ENCODE assay signal across 9 mouse cellular contexts in genomic region chr9:56502543-56502971, GRCm38 (mm10).
A peak's percentile ranks its signal among the peaks of the same experiment; 100 is the strongest.
DNase-seq lines count a peak whose midpoint lies in the region; ATAC-seq and TF ChIP-seq lines count a peak whose summit lies in the region.
"Had no signal": no experiment of that assay in that cellular context is flagged by ENCODE, and none has a peak within 500 bp of the region (broad histone marks: within the 10 kb centered on the region; RNA-seq: fewer than 3 reads in every experiment).

No protein-coding gene starts in this region.

- H3K9ac ChIP-seq in forebrain, embryonic 13.5 days, result no peak overlapping the region
- no peak overlapping the region for H3K9ac ChIP-seq in forebrain, embryonic 12.5 days
- 0 out of 2 replicates have a peak overlapping the region, but pooled peaks have one; percentile 24 for H3K9ac ChIP-seq in heart, adult 2 months (ENCODE audit: low read depth, low read length)

- no peak for TF ChIP-seq EP300 in heart, adult 2 months (IDR thresholded peaks at IDR 0.05; ENCODE audit: insufficient read depth, low read depth, low read length)

- H3K36me3 ChIP-seq in forebrain, embryonic 13.5 days (ENCODE audit: poor library complexity, severe bottlenecking), result no peaks in the 10 kb centered on the region
- no peaks in the 10 kb centered on the region for H3K36me3 ChIP-seq in forebrain, embryonic 12.5 days (replicated peaks)
- H3K36me3 ChIP-seq in heart, adult 2 months (ENCODE audit: control insufficient read depth, insufficient read depth, low read length), result peaks cover 16% of the 10 kb centered on the region

- H3K79me2 ChIP-seq in heart, adult 2 months (replicated peaks; ENCODE audit: control insufficient read depth, insufficient read depth, low read length), result no peaks in the 10 kb centered on the region

- no peaks in the 10 kb centered on the region for H3K9me3 ChIP-seq in forebrain, embryonic 13.5 days (replicated peaks)
- no peaks in the 10 kb centered on the region for H3K9me3 ChIP-seq in forebrain, embryonic 12.5 days

- no peak for ATAC-seq in forebrain, embryonic 13.5 days
- no peak for ATAC-seq in forebrain, embryonic 12.5 days (ENCODE audit: low FRiP score)

- intact Hi-C loops in heart, adult 2 months (cut with DNase I), result no loop called here

- no peaks in the 10 kb centered on the region for H3K27me3 ChIP-seq in forebrain, embryonic 13.5 days
- H3K27me3 ChIP-seq in forebrain, embryonic 12.5 days, result peaks cover 4% of the 10 kb centered on the region; the same call in 1 of the 2 replicates
- no peaks in the 10 kb centered on the region for H3K27me3 ChIP-seq in heart, adult 2 months (ENCODE audit: control insufficient read depth, insufficient read depth, low read length)

- peaks cover 35% of the 10 kb centered on the region for H3K4me1 ChIP-seq in forebrain, embryonic 13.5 days
- peaks cover 48% of the 10 kb centered on the region for H3K4me1 ChIP-seq in forebrain, embryonic 12.5 days
- peaks cover 36% of the 10 kb centered on the region for H3K4me1 ChIP-seq in heart, adult 2 months (ENCODE audit: control insufficient read depth, insufficient read depth, low read length)

- peak; percentile 54; the same call in 1 of the 2 replicates for TF ChIP-seq POLR2A in heart, adult 2 months (IDR thresholded peaks at IDR 0.05; ENCODE audit: insufficient read depth, low read depth, low read length)

- 42% methylated on average over 8 of the region's 8 CpGs for WGBS in forebrain, embryonic 13.5 days
- 49% methylated on average over 8 of the region's 8 CpGs for WGBS in forebrain, embryonic 12.5 days
- 13% methylated on average over 8 of the region's 8 CpGs for WGBS in heart, adult 2 months

- H3K4me2 ChIP-seq in forebrain, embryonic 13.5 days, result peak overlapping the region; percentile 4; the same call in 1 of the 2 replicates
- no peak overlapping the region for H3K4me2 ChIP-seq in forebrain, embryonic 12.5 days

- DNase-seq in adipocyte (ENCODE audit: low spot score), result peak; percentile 30
- DNase-seq in heart, adult 2 months, result peak; percentile 55
- peak; percentile 39 for DNase-seq in kidney, postnatal 14 days
- DNase-seq in right cerebral cortex, postnatal 14 days, result no peak
- DNase-seq in ovary, postnatal 14 days (ENCODE audit: low spot score), result no peak
- DNase-seq in spleen, postnatal 14 days (ENCODE audit: low spot score in 2 of 2), result no peak

- TF ChIP-seq CTCF in heart, adult 2 months (IDR thresholded peaks at IDR 0.05), result no peak

- H3K4me3 ChIP-seq in forebrain, embryonic 13.5 days, result no peak overlapping the region
- no peak overlapping the region for H3K4me3 ChIP-seq in forebrain, embryonic 12.5 days (replicated peaks)
- H3K4me3 ChIP-seq in heart, adult 2 months, result peak overlapping the region; percentile 5
- H3K4me3 ChIP-seq: erythroblast, embryonic 14.5 days had no signal

- no peak overlapping the region for H3K27ac ChIP-seq in forebrain, embryonic 13.5 days
- no peak overlapping the region for H3K27ac ChIP-seq in forebrain, embryonic 12.5 days
- H3K27ac ChIP-seq in heart, adult 2 months, result peak overlapping the region; percentile 92

Comparison
In these comparisons a context has a peak if more than half of its experiments do, and no peak if none do; other contexts are left out.
1. DNase-seq: peak in adipocyte (single experiment), heart, adult 2 months (2 of 2) and kidney, postnatal 14 days (single experiment); none in right cerebral cortex, postnatal 14 days (single experiment), ovary, postnatal 14 days (single experiment) and spleen, postnatal 14 days (0 of 2).